Mouse (Mus musculus) CH12.LX (cell line): ENCODE data around the gene Abcb8.

ENCODE experiments used
- CTCF ChIP-seq, 2 experiments: IDR thresholded peaks in 1 of 2; conservative IDR thresholded peaks in 1 of 2; 2 replicates each; pipeline ENCODE4 v1.5.1; 2011 to 2012; ENCODE audit warnings: low read depth in 2 of 2, low read length in 2 of 2, improper control_type of control experiment in 1 of 2, inconsistent platforms in 1 of 2, mild to moderate bottlenecking in 1 of 2, moderate library complexity in 1 of 2
- MAFK ChIP-seq: IDR thresholded peaks from 2 replicates; pipeline ENCODE4 v1.6.1; 2011; ENCODE audit warnings: low read length, improper control_type of control experiment; ENCODE audit not compliant: insufficient replicate concordance
- TBP ChIP-seq: conservative IDR thresholded peaks from 2 replicates; pipeline ENCODE4 v1.6.1; 2011; ENCODE audit warnings: low read depth, low read length, improper control_type of control experiment

DNA sequence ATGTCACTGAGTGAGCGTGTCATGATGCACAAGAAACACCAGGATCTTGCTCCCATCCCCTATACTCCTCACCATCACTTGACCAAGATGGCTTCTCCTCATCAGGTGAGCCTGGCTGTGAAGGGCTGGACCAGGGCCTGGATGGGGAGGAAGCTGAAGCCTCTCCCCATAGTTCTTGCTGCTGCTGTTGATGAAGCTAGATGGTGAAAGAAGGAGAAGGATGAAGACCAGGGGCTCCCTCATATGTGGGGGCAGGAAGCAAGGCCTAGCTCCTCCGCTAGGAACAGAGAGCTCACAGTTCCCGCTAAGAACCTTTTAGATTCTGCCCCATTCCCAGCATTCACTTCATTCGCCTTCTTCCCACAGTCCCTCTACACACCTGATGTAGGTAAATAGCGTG is 8.1 kb upstream of the Abcb8 start:
- TF ChIP-seq CTCF (conservative IDR thresholded peaks at IDR 0.05 in 1 of 2, IDR thresholded peaks at IDR 0.05 in 1 of 2; ENCODE audit: low read depth in 2 of 2, low read length in 2 of 2) (no peak), TBP (no peak), MAFK (no peak)
